Mouse (Mus musculus) liver, postnatal 0 days (tissue): ENCODE data around the gene Glmn.

ENCODE experiments used
- CTCF ChIP-seq: sonication (generic); IDR thresholded peaks from 2 replicates; pipeline ENCODE4 v1.5.1; 2016; ENCODE audit warnings: antibody characterized with exemption, low read depth
- EP300 ChIP-seq: IDR thresholded peaks from 2 replicates; pipeline ENCODE4 v1.6.1; 2016; ENCODE audit warnings: antibody characterized with exemption, low read depth, mild to moderate bottlenecking

DNA sequence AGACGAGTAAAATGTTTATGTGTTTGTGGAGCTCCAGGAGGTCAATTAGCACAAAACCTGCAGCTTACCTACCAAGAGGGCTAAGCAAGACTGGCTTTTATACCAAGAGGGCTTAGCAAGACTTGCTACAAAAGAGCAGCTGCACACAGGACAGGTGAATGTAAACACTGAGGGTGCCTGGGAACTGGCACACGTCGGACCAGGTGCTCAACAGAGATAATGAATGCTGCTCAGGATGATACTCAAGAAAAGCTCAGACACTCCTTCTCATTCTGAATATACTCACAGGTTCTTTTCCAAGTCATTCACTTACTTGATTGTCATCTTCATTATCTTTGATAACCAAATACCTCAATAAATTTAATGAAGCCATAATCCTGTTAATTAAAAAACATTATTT, 40.7 kb downstream of the Glmn start:
- no peak for TF ChIP-seq CTCF
- TF ChIP-seq EP300: peak; percentile 74; the same call in 1 of the 2 replicates
